Mouse (Mus musculus): ENCODE results near the gene Grin1.

DNA sequence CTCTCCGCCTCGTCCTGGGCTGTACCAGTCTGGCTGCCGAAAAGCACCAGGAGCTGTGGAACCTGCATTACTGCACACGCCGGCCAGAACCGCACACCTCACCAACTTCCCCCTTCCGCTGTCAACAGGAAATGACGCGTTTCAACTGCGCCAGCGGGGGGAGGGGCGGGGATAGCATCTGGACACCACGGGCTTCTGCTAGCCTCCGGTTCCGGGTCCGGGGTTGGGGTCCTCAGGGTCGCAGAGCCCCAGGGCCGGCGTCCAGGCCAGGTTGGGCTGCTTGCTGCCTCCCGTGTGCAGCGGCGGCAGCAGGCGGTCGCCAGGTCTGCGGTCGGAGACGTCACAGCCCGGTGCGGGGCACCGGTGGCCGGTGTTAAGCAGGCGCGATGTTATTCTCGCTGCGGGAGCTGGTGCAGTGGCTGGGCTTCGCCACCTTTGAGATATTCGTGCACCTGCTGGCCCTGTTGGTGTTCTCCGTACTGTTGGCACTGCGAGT lies 63.7 kb downstream of the Grin1 start, which contains the start of gene Tmem203:
- TF ChIP-seq GATA1 (IDR thresholded peaks at IDR 0.05; ENCODE audit: low read length) (no peak), TAL1 (IDR thresholded peaks at IDR 0.05; ENCODE audit: low read length) (no peak)

Data from erythroblast, embryonic 14.5 days (primary cell).